Mouse (Mus musculus): ENCODE results near the gene Ncan.

Ncan gene

DNA sequence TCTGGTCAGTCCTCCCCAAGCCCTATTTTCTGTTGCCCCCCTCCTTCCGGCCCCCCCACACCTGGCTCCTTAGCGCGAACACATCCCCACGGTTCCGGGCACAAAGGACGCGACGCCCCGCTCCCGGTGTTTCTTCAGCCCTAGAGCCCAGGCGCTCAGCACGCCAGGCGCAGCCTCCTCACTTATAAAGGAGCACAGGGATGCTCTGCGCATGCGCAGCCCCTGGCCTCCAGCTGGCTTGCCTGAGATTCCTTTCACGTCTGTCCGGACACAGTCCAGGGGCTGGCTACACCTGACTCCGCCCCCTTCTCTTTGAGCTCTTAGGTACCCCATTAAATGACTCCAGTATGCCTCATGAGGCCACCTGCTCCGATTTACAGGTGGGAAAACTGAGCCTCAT lies at the start of gene Ncan:
Ncan (minus strand) TSS at position 207 of the 400 bp plus-strand sequence.
- DNase-seq (ENCODE audit: low spot score in 2 of 2) = no peak

DNA sequence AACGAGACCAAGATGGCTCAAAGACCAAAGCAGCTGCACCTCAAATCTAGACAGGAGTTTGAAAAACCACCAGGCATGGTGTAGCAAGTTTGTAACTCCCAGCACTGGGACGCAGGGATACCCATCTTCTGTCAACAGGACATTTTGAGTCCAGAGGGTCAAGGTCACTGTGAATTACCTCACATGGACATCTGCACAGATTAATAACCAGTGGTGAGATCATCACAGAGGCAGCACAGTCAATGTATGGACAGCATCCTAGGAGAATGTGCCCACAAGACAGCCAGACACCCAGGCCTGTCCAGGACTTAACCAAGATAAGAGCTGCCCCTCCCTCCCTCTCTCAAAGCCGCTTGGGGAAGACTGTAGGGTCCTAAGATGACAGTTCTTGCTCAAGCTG lies 49.4 kb upstream of the Ncan start:
- no peak for DNase-seq (ENCODE audit: low spot score in 2 of 2)

- peak in 1 of 2 experiments; percentile 45 for DNase-seq (ENCODE audit: low spot score in 2 of 2)
These were observed 45.9 kb upstream of the Ncan start for GRCm38 (mm10) chr8:70166504-70167110.

- DNase-seq (ENCODE audit: low spot score in 2 of 2) = no peak
These were observed 42.6 kb upstream of the Ncan start for GRCm38 (mm10) chr8:70163316-70163715.

DNA sequence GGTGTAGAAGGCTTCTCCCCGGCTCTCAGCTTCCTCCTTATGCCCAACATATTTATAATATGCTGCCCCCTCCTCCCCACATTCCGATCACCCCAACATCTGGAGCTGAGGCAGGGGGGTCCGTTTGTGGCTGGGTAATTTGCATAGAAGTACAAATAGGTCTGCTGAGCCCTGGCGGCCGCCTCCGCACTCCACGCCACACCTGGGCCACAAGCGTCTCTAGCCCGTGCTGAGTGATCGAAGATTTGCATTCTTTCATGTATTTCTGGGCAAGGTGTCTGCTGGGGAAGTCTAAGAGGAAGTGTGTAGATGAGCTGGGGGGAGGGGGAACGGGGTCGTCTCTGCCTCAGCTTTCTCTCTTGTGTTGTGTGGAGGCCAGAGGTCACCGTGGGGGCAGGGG lies 39.3 kb upstream of the Ncan start:
- DNase-seq (ENCODE audit: low spot score in 2 of 2) = no peak

DNA sequence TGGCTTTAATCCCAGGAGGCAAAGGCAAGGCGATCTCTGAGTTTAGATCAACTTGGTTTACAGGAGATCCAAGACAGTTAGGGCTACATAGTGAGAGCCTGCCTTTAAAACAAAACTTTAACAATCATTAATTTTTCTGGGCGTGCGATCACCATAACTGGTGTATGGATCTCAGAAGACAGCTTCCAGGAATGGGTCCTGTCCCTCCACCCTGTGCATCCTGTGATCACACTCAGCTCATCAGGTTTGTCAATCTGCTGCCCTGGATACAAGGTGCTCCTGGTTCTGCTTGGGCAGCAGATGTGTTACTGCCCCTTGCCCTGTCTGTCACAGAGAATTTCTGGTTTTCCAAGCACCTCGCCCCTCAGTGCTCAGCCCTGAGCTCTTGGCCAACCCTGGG lies 38.5 kb upstream of the Ncan start:
- no peak for DNase-seq (ENCODE audit: low spot score in 2 of 2)

DNA sequence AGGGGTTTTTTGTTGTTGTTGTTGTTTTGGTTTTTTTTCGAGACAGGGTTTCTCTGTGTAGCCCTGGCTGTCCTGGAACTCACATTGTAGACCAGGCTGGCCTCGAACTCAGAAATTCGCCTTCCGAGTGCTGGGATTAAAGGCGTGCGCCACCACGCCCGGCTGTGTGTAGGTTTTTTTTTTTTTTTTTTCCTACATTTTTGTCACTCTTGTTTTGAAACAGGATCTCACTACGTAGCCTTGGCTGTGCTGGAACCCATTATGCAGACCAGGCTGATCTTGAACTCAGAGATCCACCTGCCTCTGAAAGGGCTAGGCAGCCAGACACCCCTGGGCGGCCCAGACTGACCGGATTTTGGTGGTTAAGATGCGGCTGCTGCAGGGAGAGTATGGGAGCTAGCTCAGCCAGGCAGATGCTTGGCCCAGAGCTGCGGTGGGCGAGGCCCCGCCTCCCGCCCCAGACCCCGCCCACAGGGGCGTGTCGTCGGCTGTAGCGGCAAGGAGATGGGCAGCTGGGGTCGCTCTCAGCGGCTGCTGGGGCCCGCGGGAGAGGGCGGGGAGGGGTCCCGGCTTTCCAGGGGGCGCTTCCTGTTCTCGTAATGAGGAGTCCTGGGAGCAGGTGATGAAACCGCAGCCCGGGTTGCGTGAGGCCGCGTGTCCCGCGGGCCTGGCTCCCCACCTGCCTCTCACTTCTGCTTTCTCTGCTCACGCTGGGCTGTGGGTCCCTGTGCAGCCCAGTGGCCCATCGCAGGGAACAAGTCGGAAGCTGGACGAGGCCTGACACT lies 37.6 kb upstream of the Ncan start:
- DNase-seq (ENCODE audit: low spot score in 2 of 2) = peak; percentile 28 to 63

DNA sequence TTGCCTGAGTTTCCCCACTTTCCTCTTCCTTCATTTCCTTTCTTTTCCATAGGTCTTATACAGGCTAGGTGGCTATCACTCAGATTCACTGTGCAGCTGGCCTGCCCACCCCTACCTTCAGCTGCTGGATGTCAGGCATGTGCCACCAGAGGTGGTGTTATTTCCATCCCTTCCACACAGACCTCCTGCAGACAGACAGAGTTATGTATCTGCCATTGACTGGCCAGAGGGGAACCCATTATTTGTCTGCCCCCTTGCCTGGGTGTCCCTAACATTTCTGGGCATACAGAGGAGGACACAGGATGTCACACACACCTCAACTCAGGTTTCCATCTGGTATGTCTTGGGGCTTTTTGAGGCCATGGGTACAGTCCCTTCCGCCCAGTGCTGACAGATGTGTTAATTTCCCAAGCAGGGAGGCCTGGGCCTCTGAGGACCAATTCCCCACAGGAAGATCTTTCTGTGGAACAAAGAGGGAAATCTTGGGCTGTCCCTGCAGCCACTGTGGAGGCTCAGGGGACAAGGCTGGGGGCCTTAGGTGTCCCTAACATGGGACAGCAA lies 36.6 kb upstream of the Ncan start:
- DNase-seq (ENCODE audit: low spot score in 2 of 2) = no peak

DNA sequence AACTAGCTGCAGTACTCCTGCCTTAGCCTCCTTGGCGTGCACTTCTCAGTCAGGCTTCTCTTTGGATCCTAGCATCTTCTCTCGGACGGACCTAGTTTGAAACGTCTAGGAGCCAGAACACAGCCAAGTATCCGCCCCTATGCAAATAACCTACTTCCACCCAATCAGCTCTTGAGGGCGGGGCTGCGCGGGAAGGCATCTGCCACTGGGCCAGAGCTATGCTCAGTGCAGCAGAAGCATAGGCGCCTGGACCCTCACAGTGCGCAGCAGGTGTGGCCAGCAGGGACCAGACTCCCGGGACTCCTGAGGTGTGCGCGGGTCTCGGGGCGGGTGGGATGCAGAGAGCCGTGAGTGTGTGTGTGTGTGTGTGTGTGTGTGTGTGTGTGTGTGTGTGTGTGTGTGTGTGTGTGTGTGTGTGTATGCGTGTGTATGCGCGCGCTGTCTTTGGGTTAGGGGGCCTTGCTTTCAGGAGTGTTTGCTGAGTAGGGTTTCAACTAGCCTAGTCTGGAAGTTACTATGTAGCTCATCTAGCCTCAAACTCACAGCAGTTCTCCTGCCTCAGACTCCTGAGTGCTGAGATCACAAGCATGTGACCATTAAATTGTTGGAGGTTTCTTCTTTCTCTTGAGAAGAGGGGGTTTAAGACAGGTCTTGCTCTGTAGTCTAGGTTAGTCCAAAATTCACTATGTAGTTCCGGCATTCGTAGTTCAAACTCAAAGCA lies 32.0 kb upstream of the Ncan start:
- DNase-seq (ENCODE audit: low spot score in 2 of 2) = peak in 1 of 2 experiments; percentile 31

DNA sequence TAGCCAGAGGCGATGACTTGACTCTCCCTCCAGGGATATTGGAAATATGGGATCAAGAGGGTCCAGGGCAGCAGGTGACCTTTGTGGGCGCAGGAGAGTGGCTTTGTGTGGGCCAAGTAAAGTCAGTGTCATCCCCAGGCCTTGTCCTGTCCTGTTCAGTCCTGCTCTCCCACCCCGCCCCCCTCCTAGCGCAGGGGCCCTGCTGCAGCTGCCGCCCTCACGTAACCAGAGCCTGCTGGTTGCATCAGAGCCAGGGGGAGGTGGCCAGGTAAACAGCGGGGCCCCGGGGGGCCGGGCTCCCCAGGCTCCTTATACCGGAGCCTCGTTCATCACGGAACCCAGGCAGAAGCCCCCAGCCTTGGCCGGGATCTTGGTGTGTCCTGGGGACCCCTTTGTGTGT lies 29.5 kb upstream of the Ncan start:
- DNase-seq (ENCODE audit: low spot score in 2 of 2) = no peak

GRCm38 (mm10) chr8:70147678-70148607 lies 27.3 kb upstream of the Ncan start:
- DNase-seq (ENCODE audit: low spot score in 2 of 2) = no peak

DNA sequence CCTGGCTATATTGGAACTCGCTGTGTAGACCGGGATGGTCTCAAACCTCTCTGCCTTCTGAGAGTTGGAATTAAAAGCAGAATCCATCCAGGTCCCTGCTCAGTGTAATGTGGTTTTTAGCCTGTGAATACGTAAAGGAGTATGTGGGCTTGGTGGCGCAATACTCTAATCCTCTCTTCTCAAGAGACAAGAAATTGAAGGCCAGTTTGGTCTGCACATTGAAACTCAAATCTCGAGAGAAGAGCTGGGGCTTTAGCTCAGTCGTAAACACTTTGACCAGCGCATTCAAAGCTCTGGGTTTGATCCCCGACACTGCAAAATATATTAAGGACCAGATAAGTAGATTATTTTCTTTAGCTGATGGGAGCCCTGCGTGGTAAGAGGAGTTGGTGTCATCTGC lies 19.3 kb upstream of the Ncan start:
- no peak for DNase-seq (ENCODE audit: low spot score in 2 of 2)

DNA sequence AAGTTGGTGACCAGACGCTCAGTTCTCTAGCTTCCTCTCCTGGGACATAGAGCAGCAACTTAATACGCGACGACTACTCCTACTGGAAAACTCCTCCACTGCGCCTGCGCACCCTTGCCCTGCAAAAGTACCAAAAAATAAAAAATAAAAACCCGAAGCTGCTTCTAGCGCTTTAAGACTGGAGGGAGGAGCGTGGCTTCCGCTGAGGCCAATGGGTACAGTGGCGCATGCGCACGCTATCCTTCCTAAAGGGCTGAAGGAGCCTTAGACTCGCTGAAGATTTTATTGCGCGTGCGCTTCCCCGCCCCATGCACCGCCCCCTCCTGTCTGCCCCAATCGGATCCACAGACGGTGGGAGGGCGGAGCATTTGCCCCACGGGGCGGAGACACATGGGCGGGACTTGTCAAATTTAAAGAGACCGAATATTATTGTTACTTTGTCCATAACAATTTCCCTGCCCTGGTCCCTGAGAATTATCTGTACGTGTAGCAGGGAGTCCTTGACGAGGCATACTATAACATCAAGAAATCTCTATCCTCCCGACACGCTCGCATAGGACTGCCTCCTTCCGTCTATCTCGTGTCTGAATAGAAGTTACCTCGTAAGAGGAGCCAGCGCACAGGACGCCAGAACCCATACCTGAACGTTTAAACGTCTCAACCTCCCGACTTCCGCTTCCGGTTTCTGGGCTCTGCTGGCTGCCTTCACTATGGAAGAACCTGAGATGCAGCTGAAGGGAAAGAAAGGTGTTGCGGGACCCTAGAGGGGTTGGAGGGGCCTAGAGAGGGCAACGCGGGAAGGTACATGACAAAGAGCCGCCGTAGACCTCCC lies 18.6 kb upstream of the Ncan start, which contains the start of the genes Rfxank, Borcs8 and Mef2b:
Rfxank (minus strand) TSS at position 129 of the 832 bp plus-strand sequence.
Borcs8 (plus strand) TSS at position 474 of the 832 bp plus-strand sequence.
Mef2b (plus strand) TSS at position 686 of the 832 bp plus-strand sequence.
- peak; percentile 97 to 98 for DNase-seq (ENCODE audit: low spot score in 2 of 2)

DNA sequence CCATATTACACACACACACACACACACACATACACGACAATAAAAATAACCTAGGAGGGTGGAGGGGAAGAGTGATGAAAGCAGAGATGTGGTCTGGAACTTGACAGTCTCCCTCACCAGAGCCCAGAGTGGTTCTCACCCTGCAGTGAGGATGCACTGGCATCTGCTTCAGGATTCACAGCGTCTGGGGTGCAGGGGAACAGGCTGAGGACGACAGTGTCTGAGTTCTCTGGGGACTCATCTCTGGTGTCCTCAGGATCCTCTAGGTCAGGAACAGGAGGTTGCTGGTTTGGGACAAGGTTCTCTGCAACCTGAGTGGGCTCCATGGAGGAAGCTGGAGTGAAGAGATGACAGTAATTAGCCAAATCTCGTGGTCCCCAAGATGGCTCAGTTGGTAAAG lies 17.2 kb upstream of the Ncan start:
- no peak for DNase-seq (ENCODE audit: low spot score in 2 of 2)

- no peak for DNase-seq (ENCODE audit: low spot score in 2 of 2)
These were observed 15.9 kb upstream of the Ncan start for GRCm38 (mm10) chr8:70136591-70136990.

DNA sequence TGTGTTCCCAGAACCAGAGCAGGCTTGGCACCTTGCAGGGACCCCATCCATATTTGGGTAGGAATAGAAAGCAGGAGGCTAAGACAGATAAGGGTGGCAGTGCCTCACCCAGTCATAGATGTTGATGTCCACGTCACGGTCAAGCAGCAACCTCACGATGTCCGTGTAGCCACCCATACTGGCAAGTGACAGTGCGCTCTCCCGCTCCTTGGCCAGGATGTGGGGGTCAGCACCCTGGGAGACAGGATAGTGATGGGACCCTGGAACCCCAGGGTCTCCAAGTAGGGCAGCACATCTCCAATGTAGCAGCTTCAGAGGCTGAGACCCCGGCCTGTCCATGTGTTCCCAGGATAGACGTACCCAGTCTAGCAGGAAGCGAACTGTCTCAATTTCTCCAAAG lies 14.3 kb upstream of the Ncan start:
- DNase-seq (ENCODE audit: low spot score in 2 of 2) = no peak

DNA sequence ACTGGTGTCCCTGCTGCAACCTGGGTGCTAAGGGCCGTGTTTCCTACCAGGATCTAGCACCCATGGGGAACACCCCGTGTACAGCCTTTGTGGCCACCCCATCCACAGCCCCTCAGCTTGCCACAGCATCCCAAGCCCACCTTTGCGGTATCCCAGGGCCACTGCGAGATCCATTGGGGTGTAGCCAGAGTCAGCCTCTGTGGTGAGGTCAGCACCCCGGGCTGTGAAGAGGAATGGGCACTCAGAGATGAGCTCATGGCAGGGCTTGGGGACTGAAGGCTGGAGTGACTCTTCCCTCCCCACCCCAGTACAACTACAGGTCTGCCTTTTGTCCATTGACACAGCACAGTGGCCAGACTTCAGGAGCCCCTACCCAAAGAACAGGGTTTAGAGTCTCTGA lies 13.4 kb upstream of the Ncan start:
- DNase-seq (ENCODE audit: low spot score in 2 of 2) = no peak

GRCm38 (mm10) chr8:70131166-70131883 lies 10.7 kb upstream of the Ncan start, which contains the start of gene Nr2c2ap:
Gene Nr2c2ap, plus strand, starts transcription at chr8:70131333.
- DNase-seq (ENCODE audit: low spot score in 2 of 2) = peak; percentile 73

DNA sequence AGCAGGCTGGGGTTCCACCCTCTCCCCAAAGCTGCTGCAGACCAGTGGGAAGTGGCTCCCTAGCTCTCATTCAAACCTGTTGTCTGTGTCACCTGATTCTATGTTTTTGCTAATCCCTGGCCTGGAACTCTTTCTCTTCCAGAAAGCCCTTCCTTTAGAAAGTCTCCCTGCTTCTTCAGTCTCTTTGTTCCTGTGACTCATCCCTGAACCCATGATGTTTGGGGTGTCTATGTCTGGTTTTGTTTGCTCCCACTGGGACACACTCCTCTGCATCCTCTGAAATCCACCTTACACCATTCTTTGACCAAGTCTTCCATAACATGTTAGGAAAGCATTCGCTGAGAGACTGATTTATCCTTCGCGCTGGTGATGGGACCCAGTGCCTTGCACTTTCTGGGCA lies 9.4 kb upstream of the Ncan start:
- DNase-seq (ENCODE audit: low spot score in 2 of 2) = no peak
